Mouse (Mus musculus): ENCODE measurements around the gene Camk2d.
A peak's percentile ranks its signal among the peaks of the same experiment; 100 is the strongest.

DNA sequence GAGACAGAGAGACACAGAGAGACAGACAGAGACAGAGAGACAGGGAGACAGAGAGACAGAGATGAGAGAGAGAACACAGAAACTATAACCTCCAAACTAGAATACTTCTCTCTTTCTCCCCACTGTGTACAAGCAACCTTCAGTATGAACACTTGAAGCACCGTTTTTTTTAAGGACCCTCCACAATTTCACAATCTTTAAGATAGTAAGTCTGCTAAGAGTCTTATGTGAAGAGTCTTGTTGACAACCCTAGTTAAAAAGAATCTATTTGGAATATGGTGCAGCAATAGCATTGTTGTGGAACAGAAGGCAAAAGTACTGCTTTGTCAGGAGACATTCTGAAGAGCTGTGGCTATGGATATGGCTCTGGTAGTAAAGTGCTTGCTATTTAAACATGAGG is 274.6 kb downstream of the Camk2d start:
- TF ChIP-seq CTCF (IDR thresholded peaks at IDR 0.05) (no peak), EP300 (IDR thresholded peaks at IDR 0.05) (peak; percentile 43; the same call in 1 of the 2 replicates)
